Mouse (Mus musculus) ovary, postnatal 36 days (tissue): Measurements from ENCODE around the gene Hipk1.

Source experiments
- DNase-seq: peaks from one replicate; pipeline ENCODE4 v3.0.0; 2022; ENCODE audit warnings: low spot score, mixed read lengths

Gene Hipk1

GRCm38 (mm10) chr3:103745001-103745770 lies 46.2 kb downstream of the Hipk1 start:
- no peak for DNase-seq

GRCm38 (mm10) chr3:103743208-103743607 lies 48.2 kb downstream of the Hipk1 start:
- DNase-seq, result no peak

- DNase-seq, result no peak
Observed at GRCm38 (mm10) chr3:103740342-103740741, 51.0 kb downstream of the Hipk1 start.

DNA sequence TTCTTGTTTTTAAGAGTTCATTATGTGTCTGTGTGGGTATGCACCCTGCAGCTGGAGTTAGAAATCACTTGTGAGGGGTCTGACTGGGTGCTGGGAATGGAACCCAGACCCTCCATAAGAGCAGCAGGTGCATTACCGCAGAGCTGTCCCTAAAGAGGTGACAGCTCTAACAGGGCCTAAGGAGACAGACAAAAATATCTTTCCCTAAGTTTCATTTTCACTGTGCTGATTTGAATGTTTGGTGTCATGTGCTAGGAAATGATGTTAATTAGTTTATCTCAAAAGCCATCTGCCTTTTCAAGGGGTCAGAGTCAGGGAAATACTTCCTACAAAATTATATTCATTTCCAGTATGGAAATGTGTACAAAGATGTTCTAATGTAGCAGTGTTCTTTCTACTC lies 52.0 kb downstream of the Hipk1 start, which contains the start of gene Gm10964:
Gene Gm10964 (plus strand): TSS at position 38 of the 400 bp plus-strand sequence.
- no peak for DNase-seq

GRCm38 (mm10) chr3:103737778-103738571 lies 53.4 kb downstream of the Hipk1 start, which contains the start of gene Olfml3:
Gene Olfml3 (minus strand): TSS chr3:103738001.
- DNase-seq, result peak; percentile 82

- peak; percentile 53 for DNase-seq
Observed at GRCm38 (mm10) chr3:103737061-103737754, 54.2 kb downstream of the Hipk1 start.

DNA sequence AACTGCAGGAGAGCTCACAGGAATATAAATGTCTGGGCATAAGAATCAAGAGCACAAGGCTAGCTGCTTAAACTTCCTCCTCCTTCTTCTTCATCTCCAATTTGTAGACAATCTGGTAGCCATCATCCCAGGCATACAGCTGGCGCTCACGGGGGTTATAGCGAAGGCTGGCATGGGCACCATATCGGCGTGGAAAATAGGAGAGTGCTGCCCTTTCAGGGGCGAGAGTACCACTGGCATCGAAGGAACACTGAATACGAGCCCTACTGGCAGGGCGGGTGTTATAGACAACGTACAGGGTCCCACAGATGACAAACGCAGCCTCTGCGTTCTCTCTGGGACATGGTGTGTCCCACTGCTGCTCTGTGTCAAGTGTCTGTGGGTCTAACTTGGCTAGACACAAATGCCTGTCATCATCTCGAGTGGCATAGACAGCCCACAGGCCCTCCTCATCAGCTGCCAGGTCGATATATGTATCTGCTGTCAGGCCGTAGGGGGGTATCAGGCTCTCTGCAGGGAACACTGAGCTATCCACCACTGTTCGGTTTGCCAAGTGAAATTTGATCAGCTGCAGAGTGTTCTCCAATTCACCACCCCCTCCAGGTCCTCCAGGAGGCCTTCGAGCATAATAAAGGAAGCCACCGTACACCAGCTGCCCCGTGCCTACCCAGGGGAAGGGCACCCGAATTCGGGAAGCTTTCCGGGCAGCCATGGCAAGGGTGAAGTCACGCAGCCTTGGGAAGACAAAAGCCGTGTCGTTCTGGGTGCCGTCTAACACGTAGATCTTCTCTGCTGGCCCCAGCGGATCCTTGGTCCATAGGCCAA lies 55.4 kb downstream of the Hipk1 start:
- DNase-seq, result no peak

DNA sequence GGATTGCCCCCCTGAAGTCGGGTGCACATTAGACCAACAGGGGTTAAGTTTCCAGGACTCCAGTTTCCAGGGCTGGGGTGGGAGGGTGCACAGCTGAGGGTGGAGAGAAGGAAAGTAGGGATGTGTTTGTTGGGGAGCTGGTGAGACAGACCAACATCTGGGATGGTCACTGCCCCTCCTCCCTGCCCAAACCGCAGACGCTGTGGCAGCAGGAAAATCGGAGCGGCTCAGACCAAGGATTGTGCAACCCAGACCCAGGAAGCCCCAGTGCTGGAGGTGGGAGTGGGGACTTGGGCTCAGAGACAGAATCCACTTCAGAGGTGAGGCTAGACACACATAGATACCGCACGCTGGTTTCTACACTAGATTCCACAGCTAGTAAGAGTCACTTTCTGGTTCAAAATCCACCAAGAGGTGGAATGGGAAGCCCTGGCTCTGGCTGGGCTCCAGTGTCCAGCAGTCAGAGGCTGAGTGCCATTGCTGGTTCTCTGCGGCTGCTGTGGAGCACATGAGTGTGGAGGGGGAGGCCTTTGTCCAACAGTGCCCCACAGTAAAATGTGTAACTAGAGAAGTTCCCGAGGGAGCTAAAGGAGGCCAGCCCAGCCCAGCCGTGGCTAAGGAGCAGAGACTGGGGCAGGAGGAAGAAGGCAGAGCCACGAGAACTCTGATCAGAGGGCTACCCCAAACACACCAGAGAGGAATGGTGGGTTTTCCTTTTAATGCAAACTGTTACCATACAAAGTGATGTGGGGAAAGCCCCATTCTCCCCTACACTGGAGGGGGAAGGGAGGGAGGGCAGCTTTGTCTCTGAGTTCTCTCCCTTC lies 56.5 kb downstream of the Hipk1 start:
- DNase-seq, result no peak

DNA sequence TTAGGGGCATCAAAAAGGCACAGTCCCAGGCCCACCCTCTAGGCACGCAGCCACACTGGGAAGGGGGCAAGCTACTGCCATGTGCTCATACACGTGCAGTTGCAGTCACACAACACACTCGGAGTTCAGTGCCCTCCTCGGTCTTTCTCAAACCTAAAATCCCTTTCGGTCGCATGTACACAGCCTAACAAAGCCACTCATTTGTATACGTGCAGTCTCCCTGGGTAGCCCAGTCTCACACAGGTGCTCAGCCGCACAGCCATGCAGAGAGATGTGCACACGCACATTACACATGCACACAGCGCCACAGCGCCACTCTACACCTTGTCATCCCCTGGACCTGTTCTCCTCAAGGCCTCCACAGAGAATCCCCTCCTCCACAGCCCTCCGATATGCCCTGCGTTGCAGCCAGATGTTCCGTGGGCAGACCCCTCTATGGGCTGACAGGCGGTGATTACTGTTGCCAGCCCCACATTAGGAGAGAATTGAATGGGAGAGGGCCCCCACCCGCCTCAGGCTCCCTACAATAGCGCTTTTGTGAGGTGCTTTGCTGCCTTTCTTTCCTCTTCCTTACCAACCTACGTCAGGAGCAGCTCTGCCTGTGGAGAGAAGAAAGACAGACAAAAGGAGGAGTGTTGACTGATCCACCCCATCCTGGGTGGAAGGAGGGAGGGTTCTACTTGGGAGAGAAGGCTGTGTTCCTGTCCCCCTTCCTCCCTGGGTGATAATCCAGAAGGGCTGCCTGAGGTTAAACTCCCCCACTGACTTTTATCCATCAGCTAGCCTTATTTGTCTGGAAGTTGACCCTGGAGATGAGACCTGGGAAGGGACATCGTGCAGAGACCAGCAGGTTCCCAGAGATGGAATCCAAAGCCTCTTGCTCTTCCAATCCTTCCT lies 57.3 kb downstream of the Hipk1 start:
- no peak for DNase-seq

DNA sequence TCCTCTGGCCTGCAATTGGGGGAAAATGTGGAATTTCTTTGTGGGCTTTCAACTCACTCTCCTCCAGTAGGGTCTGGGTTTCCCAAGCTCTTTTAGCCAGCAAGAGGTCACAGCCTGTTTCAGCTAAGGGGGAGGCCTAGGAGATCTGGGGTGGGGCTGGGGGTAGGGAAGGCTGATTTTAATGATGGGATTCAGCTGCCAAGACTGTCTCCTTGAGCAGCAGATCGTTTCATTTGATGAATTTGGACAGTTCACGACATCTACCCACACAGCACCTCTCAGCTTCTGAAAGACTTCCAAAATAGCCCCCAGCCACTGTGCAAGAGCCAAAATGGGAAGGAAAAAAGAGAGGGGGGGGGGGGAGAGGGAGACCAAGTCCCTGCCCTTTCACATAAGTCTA lies 58.2 kb downstream of the Hipk1 start:
- no peak for DNase-seq

DNA sequence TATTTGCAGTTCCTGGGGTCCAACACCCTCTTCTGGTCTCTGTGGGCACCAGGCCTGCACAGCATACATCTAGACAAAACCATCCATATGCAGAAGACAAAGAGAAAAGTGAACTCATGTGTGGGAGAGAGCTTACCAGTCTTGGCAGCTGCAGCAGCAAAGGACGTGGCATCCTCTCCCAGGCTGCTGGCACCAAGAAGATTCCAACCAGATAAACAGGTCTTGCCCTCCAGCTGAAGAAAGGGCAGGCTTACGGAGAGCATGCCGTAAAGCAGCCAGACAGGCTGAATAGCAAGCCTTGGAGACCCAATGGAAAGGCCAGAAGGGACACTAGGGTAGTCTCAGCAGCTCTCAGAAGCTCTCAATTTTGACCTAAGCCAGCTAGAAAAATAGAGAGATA lies 59.2 kb downstream of the Hipk1 start:
- no peak for DNase-seq

- no peak for DNase-seq
Observed at GRCm38 (mm10) chr3:103729850-103730249, 61.5 kb downstream of the Hipk1 start.

GRCm38 (mm10) chr3:103727813-103728326 lies 63.5 kb downstream of the Hipk1 start:
- no peak for DNase-seq

DNA sequence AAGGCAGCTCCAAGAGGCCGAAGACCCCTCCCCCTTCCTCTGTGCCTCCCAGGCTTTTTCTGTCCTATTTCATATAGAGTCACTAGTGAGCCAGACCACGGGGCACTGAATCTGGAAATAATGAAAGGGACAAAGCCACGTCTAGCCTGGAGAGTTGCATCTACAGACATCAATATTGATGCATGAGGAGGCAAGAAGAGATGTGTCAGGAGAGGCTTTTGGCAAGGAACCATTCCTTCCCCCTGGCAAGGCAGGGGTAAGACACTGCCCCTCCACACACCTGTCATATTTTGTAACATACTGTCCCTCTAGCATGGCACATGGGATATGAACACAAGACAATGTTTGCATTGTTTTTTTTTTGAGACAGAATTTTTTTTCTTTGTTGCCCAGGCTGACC lies 64.7 kb downstream of the Hipk1 start:
- DNase-seq, result no peak

DNA sequence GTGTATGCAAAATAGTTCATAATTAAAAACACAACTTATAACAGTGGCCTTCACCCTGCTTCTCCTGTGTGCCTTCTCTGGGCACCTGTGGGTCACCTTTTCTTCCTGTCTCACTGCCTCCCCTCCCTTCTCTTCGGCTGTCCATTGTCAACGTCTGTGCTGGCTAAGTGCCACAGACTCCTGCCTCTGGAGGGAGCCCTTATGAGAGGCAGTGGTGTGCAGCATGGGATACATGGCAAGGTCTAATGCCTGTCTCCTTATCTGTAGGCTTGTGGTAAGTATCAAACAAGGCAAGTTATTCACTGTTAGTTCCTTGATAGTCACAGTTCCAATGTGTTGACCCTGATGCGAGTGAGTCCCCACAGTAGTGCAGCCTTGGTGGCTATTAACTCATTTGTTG lies 67.2 kb downstream of the Hipk1 start:
- DNase-seq, result no peak

DNA sequence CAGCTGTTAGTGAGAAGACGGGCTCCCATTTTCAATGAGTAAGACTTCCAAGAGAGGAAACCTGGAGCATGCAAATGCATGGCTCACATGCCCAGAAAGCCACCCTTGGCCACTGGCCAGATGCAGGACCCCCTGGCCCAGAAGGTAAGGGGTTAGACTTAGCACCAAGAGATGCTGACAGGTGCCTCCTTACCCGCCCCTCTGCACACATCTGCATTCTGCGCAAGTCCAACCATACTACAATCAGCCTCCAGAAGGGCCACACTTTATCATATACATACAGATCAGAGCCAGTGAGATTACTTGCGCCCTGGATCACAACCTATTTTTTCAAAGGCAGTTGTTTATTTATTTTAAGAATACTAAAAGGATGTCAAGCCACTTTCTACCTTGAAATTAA lies 72.6 kb downstream of the Hipk1 start:
- DNase-seq, result no peak

GRCm38 (mm10) chr3:103716774-103717760 lies 74.3 kb downstream of the Hipk1 start:
- no peak for DNase-seq
